Mouse (Mus musculus): ENCODE results near the gene P2rx7. TPM values are rescaled to one million over a fixed set of nuclear protein-coding genes. Genes with fewer than 3 reads are reported as not detected.

P2rx7 gene
- total and polyA plus RNA-seq, 3 experiments: 2.8 to 7.2 (median 3.1) TPM

- no peaks in the 10 kb centered on the region for H3K4me1 ChIP-seq (ENCODE audit: control insufficient read depth, insufficient read depth, low read length)
- no peaks in the 10 kb centered on the region for H3K27me3 ChIP-seq (ENCODE audit: control insufficient read depth, insufficient read depth, low read length)
- no peak for DNase-seq
- intact Hi-C loops (cut with DNase I): no loop called here
- no peaks in the 10 kb centered on the region for H3K36me3 ChIP-seq (ENCODE audit: control insufficient read depth, insufficient read depth, low read length)
- H3K79me2 ChIP-seq (replicated peaks; ENCODE audit: control insufficient read depth, insufficient read depth, low read length): no peaks in the 10 kb centered on the region
- no peak for TF ChIP-seq POLR2A (IDR thresholded peaks at IDR 0.05; ENCODE audit: insufficient read depth, low read depth, low read length)
- TF ChIP-seq CTCF (IDR thresholded peaks at IDR 0.05): no peak
- no peak for TF ChIP-seq EP300 (IDR thresholded peaks at IDR 0.05; ENCODE audit: insufficient read depth, low read depth, low read length)
- H3K4me3 ChIP-seq: no peak overlapping the region
- H3K9ac ChIP-seq (ENCODE audit: low read depth, low read length): no peak overlapping the region
- WGBS: 94% methylated on average over 8 of the region's 8 CpGs
- H3K27ac ChIP-seq: no peak overlapping the region
Observed at GRCm38 (mm10) chr5:122719168-122719567, 75.5 kb downstream of the P2rx7 start.

GRCm38 (mm10) chr5:122725453-122725852 lies 81.7 kb downstream of the P2rx7 start:
- H3K9ac ChIP-seq (ENCODE audit: low read depth, low read length): no peak overlapping the region
- no peak for DNase-seq
- 86% methylated on average over 12 of the region's 13 CpGs for WGBS

GRCm38 (mm10) chr5:122726068-122726467 lies 82.4 kb downstream of the P2rx7 start:
- Histone ChIP-seq H3K27ac (no peak overlapping the region), H3K4me3 (no peak overlapping the region), H3K4me1 (ENCODE audit: control insufficient read depth, insufficient read depth, low read length) (no peaks in the 10 kb centered on the region), H3K79me2 (replicated peaks; ENCODE audit: control insufficient read depth, insufficient read depth, low read length) (no peaks in the 10 kb centered on the region), H3K9ac (ENCODE audit: low read depth, low read length) (no peak overlapping the region), H3K27me3 (ENCODE audit: control insufficient read depth, insufficient read depth, low read length) (no peaks in the 10 kb centered on the region), H3K36me3 (ENCODE audit: control insufficient read depth, insufficient read depth, low read length) (no peaks in the 10 kb centered on the region)
- DNase-seq: peak; percentile 30 to 45
- 17% methylated on average over 7 of the region's 7 CpGs for WGBS
- intact Hi-C loops (cut with DNase I): loop anchor here (5.0 kb wide), 1 partner anchor 99 kb away; no protein-coding TSS in a partner anchor
- TF ChIP-seq CTCF (IDR thresholded peaks at IDR 0.05) (peak; percentile 87), EP300 (IDR thresholded peaks at IDR 0.05; ENCODE audit: insufficient read depth, low read depth, low read length) (no peak)

More at GRCm38 (mm10) chr5:122725453-122725852, 81.7 kb downstream of the P2rx7 start:
- intact Hi-C loops (cut with DNase I): loop anchor here (2.0 to 5.0 kb wide), 2 partner anchors 15 to 98 kb away; no protein-coding TSS in a partner anchor
- Histone ChIP-seq H3K36me3 (ENCODE audit: control insufficient read depth, insufficient read depth, low read length) (no peaks in the 10 kb centered on the region), H3K79me2 (replicated peaks; ENCODE audit: control insufficient read depth, insufficient read depth, low read length) (no peaks in the 10 kb centered on the region), H3K4me1 (ENCODE audit: control insufficient read depth, insufficient read depth, low read length) (no peaks in the 10 kb centered on the region), H3K4me3 (no peak overlapping the region), H3K27me3 (ENCODE audit: control insufficient read depth, insufficient read depth, low read length) (no peaks in the 10 kb centered on the region), H3K27ac (no peak overlapping the region)
- no peak for TF ChIP-seq CTCF (IDR thresholded peaks at IDR 0.05)
- no peak for TF ChIP-seq EP300 (IDR thresholded peaks at IDR 0.05; ENCODE audit: insufficient read depth, low read depth, low read length)
- no peak for TF ChIP-seq POLR2A (IDR thresholded peaks at IDR 0.05; ENCODE audit: insufficient read depth, low read depth, low read length)

- no peak overlapping the region for H3K4me3 ChIP-seq
- H3K79me2 ChIP-seq (replicated peaks; ENCODE audit: control insufficient read depth, insufficient read depth, low read length): no peaks in the 10 kb centered on the region
- intact Hi-C loops (cut with DNase I): loop anchor here (5.0 kb wide), 1 partner anchor 99 kb away; no protein-coding TSS in a partner anchor
- H3K36me3 ChIP-seq (ENCODE audit: control insufficient read depth, insufficient read depth, low read length): no peaks in the 10 kb centered on the region
- H3K27me3 ChIP-seq (ENCODE audit: control insufficient read depth, insufficient read depth, low read length): no peaks in the 10 kb centered on the region
- 76% methylated on average over 5 of the region's 5 CpGs for WGBS
- no peak for TF ChIP-seq EP300 (IDR thresholded peaks at IDR 0.05; ENCODE audit: insufficient read depth, low read depth, low read length)
- no peak for TF ChIP-seq CTCF (IDR thresholded peaks at IDR 0.05)
- no peak for TF ChIP-seq POLR2A (IDR thresholded peaks at IDR 0.05; ENCODE audit: insufficient read depth, low read depth, low read length)
- no peak for DNase-seq
- no peak overlapping the region for H3K9ac ChIP-seq (ENCODE audit: low read depth, low read length)
- no peak overlapping the region for H3K27ac ChIP-seq
- H3K4me1 ChIP-seq (ENCODE audit: control insufficient read depth, insufficient read depth, low read length): peaks cover 1% of the 10 kb centered on the region; the same call in 1 of the 2 replicates
Observed at GRCm38 (mm10) chr5:122726595-122726994, 82.9 kb downstream of the P2rx7 start.

GRCm38 (mm10) chr5:122727096-122727495 lies 83.4 kb downstream of the P2rx7 start:
- no peak for TF ChIP-seq POLR2A (IDR thresholded peaks at IDR 0.05; ENCODE audit: insufficient read depth, low read depth, low read length)
- TF ChIP-seq EP300 (IDR thresholded peaks at IDR 0.05; ENCODE audit: insufficient read depth, low read depth, low read length): no peak
- TF ChIP-seq CTCF (IDR thresholded peaks at IDR 0.05): no peak
- Histone ChIP-seq H3K27ac (no peak overlapping the region), H3K36me3 (ENCODE audit: control insufficient read depth, insufficient read depth, low read length) (no peaks in the 10 kb centered on the region), H3K27me3 (ENCODE audit: control insufficient read depth, insufficient read depth, low read length) (no peaks in the 10 kb centered on the region), H3K79me2 (replicated peaks; ENCODE audit: control insufficient read depth, insufficient read depth, low read length) (no peaks in the 10 kb centered on the region), H3K4me1 (ENCODE audit: control insufficient read depth, insufficient read depth, low read length) (peaks cover 1% of the 10 kb centered on the region; the same call in 1 of the 2 replicates), H3K4me3 (no peak overlapping the region), H3K9ac (ENCODE audit: low read depth, low read length) (no peak overlapping the region)
- no peak for DNase-seq
- 93% methylated on average over 7 of the region's 7 CpGs for WGBS
- intact Hi-C loops (cut with DNase I): loop anchor here (5.0 kb wide), 1 partner anchor 100 kb away; no protein-coding TSS in a partner anchor

- intact Hi-C loops (cut with DNase I): loop anchor here (5.0 kb wide), 1 partner anchor 328 kb away; no protein-coding TSS in a partner anchor
- 83% methylated on average over 10 of the region's 10 CpGs for WGBS
- Histone ChIP-seq H3K79me2 (replicated peaks; ENCODE audit: control insufficient read depth, insufficient read depth, low read length) (no peaks in the 10 kb centered on the region), H3K27me3 (ENCODE audit: control insufficient read depth, insufficient read depth, low read length) (no peaks in the 10 kb centered on the region), H3K36me3 (ENCODE audit: control insufficient read depth, insufficient read depth, low read length) (no peaks in the 10 kb centered on the region), H3K4me1 (ENCODE audit: control insufficient read depth, insufficient read depth, low read length) (peaks cover 6% of the 10 kb centered on the region), H3K9ac (ENCODE audit: low read depth, low read length) (no peak overlapping the region), H3K27ac (no peak overlapping the region), H3K4me3 (no peak overlapping the region)
- DNase-seq: no peak
- TF ChIP-seq CTCF (IDR thresholded peaks at IDR 0.05): no peak
- TF ChIP-seq EP300 (IDR thresholded peaks at IDR 0.05; ENCODE audit: insufficient read depth, low read depth, low read length): no peak
- no peak for TF ChIP-seq POLR2A (IDR thresholded peaks at IDR 0.05; ENCODE audit: insufficient read depth, low read depth, low read length)
Observed at GRCm38 (mm10) chr5:122730776-122731175, 87.1 kb downstream of the P2rx7 start.

All from heart, adult 2 months (tissue).